Mouse (Mus musculus): ENCODE data around the gene Neu2.

GRCm38 (mm10) chr1:87472576-87472975 lies 37.1 kb upstream of the Neu2 start:
- TF ChIP-seq CTCF (IDR thresholded peaks at IDR 0.05; ENCODE audit: insufficient read depth, low read depth, low read length) (no peak), POLR2A (IDR thresholded peaks at IDR 0.05; ENCODE audit: insufficient read depth, low read depth, low read length) (no peak)

All from olfactory bulb, adult 2 months (tissue).